Mouse (Mus musculus): ENCODE measurements around the gene Cd81. TPM values are rescaled to one million over a fixed set of nuclear protein-coding genes. Genes with fewer than 3 reads are reported as not detected.

The Cd81 gene
- polyA plus RNA-seq, 1 experiment: 314 TPM

- Histone ChIP-seq H3K4me3 (ENCODE audit: insufficient read depth, low read length) (no peak overlapping the region), H3K4me1 (ENCODE audit: control insufficient read depth, insufficient read depth, low read length) (peaks cover 4% of the 10 kb centered on the region; the same call in 1 of the 2 replicates), H3K27ac (ENCODE audit: insufficient read depth, low read depth, low read length) (no peak overlapping the region)
- TF ChIP-seq POLR2A (IDR thresholded peaks at IDR 0.05; ENCODE audit: borderline replicate concordance, low read depth, low read length) (no peak), CTCF (IDR thresholded peaks at IDR 0.05; ENCODE audit: low read depth, low read length) (no peak)
Observed at GRCm38 (mm10) chr7:143067897-143068296, 15.4 kb downstream of the Cd81 start.

GRCm38 (mm10) chr7:143068316-143068881, 15.9 kb downstream of the Cd81 start:
- H3K27ac ChIP-seq (ENCODE audit: insufficient read depth, low read depth, low read length): peak overlapping the region; percentile 67
- peaks cover 4% of the 10 kb centered on the region; the same call in 1 of the 2 replicates for H3K4me1 ChIP-seq (ENCODE audit: control insufficient read depth, insufficient read depth, low read length)
- H3K4me3 ChIP-seq (ENCODE audit: insufficient read depth, low read length): peak overlapping the region; percentile 39
- TF ChIP-seq POLR2A (IDR thresholded peaks at IDR 0.05; ENCODE audit: borderline replicate concordance, low read depth, low read length) (no peak), CTCF (IDR thresholded peaks at IDR 0.05; ENCODE audit: low read depth, low read length) (0 out of 2 replicates have a peak, but pooled peaks have one; percentile 14)

- H3K4me1 ChIP-seq (ENCODE audit: control insufficient read depth, insufficient read depth, low read length): peaks cover 4% of the 10 kb centered on the region; the same call in 1 of the 2 replicates
Observed at GRCm38 (mm10) chr7:143068882-143069591, 16.5 kb downstream of the Cd81 start, which contains the start of gene Tssc4. Gene Tssc4, plus strand, starts transcription at chr7:143069249.

GRCm38 (mm10) chr7:143069751-143070400, 17.3 kb downstream of the Cd81 start:
- Histone ChIP-seq H3K4me1 (ENCODE audit: control insufficient read depth, insufficient read depth, low read length) (peaks cover 4% of the 10 kb centered on the region; the same call in 1 of the 2 replicates), H3K27ac (ENCODE audit: insufficient read depth, low read depth, low read length) (peak overlapping the region; percentile 41)
- TF ChIP-seq CTCF (IDR thresholded peaks at IDR 0.05; ENCODE audit: low read depth, low read length): no peak
- TF ChIP-seq POLR2A (IDR thresholded peaks at IDR 0.05; ENCODE audit: borderline replicate concordance, low read depth, low read length): no peak

More at GRCm38 (mm10) chr7:143068882-143069591, 16.5 kb downstream of the Cd81 start, which contains the start of gene Tssc4:
- peak within 1 kb of the TSS; percentile 67 for H3K27ac ChIP-seq (ENCODE audit: insufficient read depth, low read depth, low read length)
- no peak for TF ChIP-seq CTCF (IDR thresholded peaks at IDR 0.05; ENCODE audit: low read depth, low read length)
- no peak for TF ChIP-seq POLR2A (IDR thresholded peaks at IDR 0.05; ENCODE audit: borderline replicate concordance, low read depth, low read length)
- H3K4me3 ChIP-seq (ENCODE audit: insufficient read depth, low read length): peak within 1 kb of the TSS; percentile 90

GRCm38 (mm10) chr7:143070506-143071070, 18.0 kb downstream of the Cd81 start:
- no peak overlapping the region for H3K27ac ChIP-seq (ENCODE audit: insufficient read depth, low read depth, low read length)
- peaks cover 4% of the 10 kb centered on the region; the same call in 1 of the 2 replicates for H3K4me1 ChIP-seq (ENCODE audit: control insufficient read depth, insufficient read depth, low read length)
- H3K4me3 ChIP-seq (ENCODE audit: insufficient read depth, low read length): peak overlapping the region; percentile 90
- TF ChIP-seq POLR2A (IDR thresholded peaks at IDR 0.05; ENCODE audit: borderline replicate concordance, low read depth, low read length) (no peak), CTCF (IDR thresholded peaks at IDR 0.05; ENCODE audit: low read depth, low read length) (no peak)

More at GRCm38 (mm10) chr7:143069751-143070400, 17.3 kb downstream of the Cd81 start:
- peak overlapping the region; percentile 90 for H3K4me3 ChIP-seq (ENCODE audit: insufficient read depth, low read length)

GRCm38 (mm10) chr7:143072605-143073004, 20.1 kb downstream of the Cd81 start:
- no peak overlapping the region for H3K4me3 ChIP-seq (ENCODE audit: insufficient read depth, low read length)
- no peak for TF ChIP-seq POLR2A (IDR thresholded peaks at IDR 0.05; ENCODE audit: borderline replicate concordance, low read depth, low read length)
- no peak for TF ChIP-seq CTCF (IDR thresholded peaks at IDR 0.05; ENCODE audit: low read depth, low read length)
- no peak overlapping the region for H3K27ac ChIP-seq (ENCODE audit: insufficient read depth, low read depth, low read length)
- peaks cover 4% of the 10 kb centered on the region; the same call in 1 of the 2 replicates for H3K4me1 ChIP-seq (ENCODE audit: control insufficient read depth, insufficient read depth, low read length)

GRCm38 (mm10) chr7:143073086-143073485, 20.5 kb downstream of the Cd81 start:
- H3K4me1 ChIP-seq (ENCODE audit: control insufficient read depth, insufficient read depth, low read length): peaks cover 4% of the 10 kb centered on the region; the same call in 1 of the 2 replicates
- no peak overlapping the region for H3K4me3 ChIP-seq (ENCODE audit: insufficient read depth, low read length)
- TF ChIP-seq POLR2A (IDR thresholded peaks at IDR 0.05; ENCODE audit: borderline replicate concordance, low read depth, low read length) (no peak), CTCF (IDR thresholded peaks at IDR 0.05; ENCODE audit: low read depth, low read length) (peak; percentile 25; the same call in 1 of the 2 replicates)
- no peak overlapping the region for H3K27ac ChIP-seq (ENCODE audit: insufficient read depth, low read depth, low read length)

GRCm38 (mm10) chr7:143075394-143075793, 22.9 kb downstream of the Cd81 start:
- H3K4me3 ChIP-seq (ENCODE audit: insufficient read depth, low read length): no peak overlapping the region
- no peak overlapping the region for H3K27ac ChIP-seq (ENCODE audit: insufficient read depth, low read depth, low read length)
- TF ChIP-seq CTCF (IDR thresholded peaks at IDR 0.05; ENCODE audit: low read depth, low read length): no peak
- no peak for TF ChIP-seq POLR2A (IDR thresholded peaks at IDR 0.05; ENCODE audit: borderline replicate concordance, low read depth, low read length)
- H3K4me1 ChIP-seq (ENCODE audit: control insufficient read depth, insufficient read depth, low read length): no peaks in the 10 kb centered on the region

- Histone ChIP-seq H3K27ac (ENCODE audit: insufficient read depth, low read depth, low read length) (no peak overlapping the region), H3K4me1 (ENCODE audit: control insufficient read depth, insufficient read depth, low read length) (no peaks in the 10 kb centered on the region), H3K4me3 (ENCODE audit: insufficient read depth, low read length) (no peak overlapping the region)
- TF ChIP-seq POLR2A (IDR thresholded peaks at IDR 0.05; ENCODE audit: borderline replicate concordance, low read depth, low read length) (no peak), CTCF (IDR thresholded peaks at IDR 0.05; ENCODE audit: low read depth, low read length) (no peak)
Observed at GRCm38 (mm10) chr7:143077351-143077750, 24.8 kb downstream of the Cd81 start.
